Mouse (Mus musculus) liver, embryonic 11.5 days (tissue): ENCODE measurements at regions not wholly inside any gene's neighbourhood (a gene's known extent, or its start where the extent isn't known, plus 50 kb on each side); places are given as distances from the start of the nearest gene placed in this dataset.

Source experiments
- ATAC-seq: fragments of 200-750 bp; cut with Nextera tagmentation; replicated peaks from 2 replicates; pipeline ENCODE4 v1.8.0; 2017; ENCODE audit warnings: moderate number of reproducible peaks, mild to moderate bottlenecking, moderate TSS enrichment, moderate library complexity; ENCODE audit not compliant: low FRiP score
- DNase-seq: peaks from one replicate; pipeline ENCODE4 v3.0.0-alpha.2; 2017; ENCODE audit warnings: low spot score
- H3K27ac ChIP-seq: fragments of 300-500 bp; sonication (generic); 2 replicates; pipeline ENCODE4 v1.5.1; 2014; ENCODE audit warnings: mild to moderate bottlenecking, low read depth, low read length, control low read depth
- H3K27me3 ChIP-seq: fragments of 300-500 bp; sonication (generic); replicated peaks from 2 replicates; pipeline ENCODE4 v1.6.1; 2014; ENCODE audit warnings: low read length, mixed read lengths; ENCODE audit not compliant: control insufficient read depth, insufficient read depth
- H3K36me3 ChIP-seq: fragments of 300-500 bp; sonication (generic); 2 replicates; pipeline ENCODE4 v1.6.1; 2014; ENCODE audit warnings: mild to moderate bottlenecking, low read length, moderate library complexity, mixed read lengths; ENCODE audit not compliant: control insufficient read depth, insufficient read depth
- H3K4me1 ChIP-seq: fragments of 300-500 bp; sonication (generic); replicated peaks from 2 replicates; pipeline ENCODE4 v1.6.1; 2014; ENCODE audit warnings: low read length, mixed read lengths; ENCODE audit not compliant: control insufficient read depth, insufficient read depth
- H3K4me2 ChIP-seq: fragments of 300-500 bp; sonication (generic); 2 replicates; pipeline ENCODE4 v1.6.1; 2014; ENCODE audit warnings: mild to moderate bottlenecking, control low read depth, moderate library complexity
- H3K4me3 ChIP-seq: fragments of 300-500 bp; sonication (generic); 2 replicates; pipeline ENCODE4 v1.5.1; 2014; ENCODE audit warnings: low read depth, low read length, control low read depth
- H3K9ac ChIP-seq: fragments of 300-500 bp; sonication (generic); 2 replicates; pipeline ENCODE4 v1.6.1; 2014; ENCODE audit warnings: low read depth, low read length, control low read depth
- H3K9me3 ChIP-seq: fragments of 300-500 bp; sonication (generic); 2 replicates; pipeline ENCODE4 v1.6.1; 2016; ENCODE audit warnings: low read length, inconsistent platforms, mixed read lengths; ENCODE audit not compliant: control insufficient read depth
- WGBS: fragments of 180-500 bp; shearing (Covaris S2); extraction: QIAGEN DNeasy Blood & Tissue Kit; methylation state at CpG from one replicate; pipeline ENCODE4 v1.1.7; 2014; 5-methylcytosine and 5-hydroxymethylcytosine counted together

DNA sequence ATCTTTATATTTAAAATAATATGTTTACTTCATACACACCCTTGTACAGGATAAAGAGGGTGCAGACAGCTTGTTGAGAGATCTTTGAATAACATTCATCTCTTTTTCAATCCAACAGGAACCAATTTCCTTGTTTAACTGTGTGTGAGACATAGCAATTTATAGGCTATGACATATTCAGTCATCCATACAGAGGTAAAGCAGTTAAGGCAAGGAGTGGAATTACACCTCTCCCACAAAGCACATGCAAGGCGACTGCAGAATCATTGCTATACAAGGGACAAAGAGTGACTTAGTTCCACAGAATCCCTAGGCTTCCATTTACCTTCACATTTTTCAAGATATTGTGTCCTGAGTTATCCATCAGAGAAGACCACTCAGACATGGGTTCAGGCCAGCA lies 959.0 kb downstream of the Slc22a22 start:
- 95% methylated on average over 1 of the region's 1 CpGs for WGBS
- no peaks in the 10 kb centered on the region for H3K27me3 ChIP-seq
- no peaks in the 10 kb centered on the region for H3K4me1 ChIP-seq
- no peak overlapping the region for H3K9ac ChIP-seq
- no peak overlapping the region for H3K27ac ChIP-seq
- ATAC-seq (no peak), DNase-seq (no peak)
- H3K36me3 ChIP-seq = no peaks in the 10 kb centered on the region
- no peak overlapping the region for H3K4me3 ChIP-seq
- H3K4me2 ChIP-seq = no peak overlapping the region
- H3K9me3 ChIP-seq = no peaks in the 10 kb centered on the region

- ATAC-seq (no peak), DNase-seq (no peak)
- Histone ChIP-seq H3K4me1 (no peaks in the 10 kb centered on the region), H3K27ac (no peak overlapping the region), H3K4me2 (no peak overlapping the region), H3K4me3 (no peak overlapping the region), H3K9me3 (no peaks in the 10 kb centered on the region), H3K9ac (no peak overlapping the region), H3K27me3 (no peaks in the 10 kb centered on the region), H3K36me3 (no peaks in the 10 kb centered on the region)
- 77% methylated on average over 2 of the region's 2 CpGs for WGBS
Measured at GRCm38 (mm10) chr15:56516095-56516494, 961.3 kb downstream of the Slc22a22 start.

DNA sequence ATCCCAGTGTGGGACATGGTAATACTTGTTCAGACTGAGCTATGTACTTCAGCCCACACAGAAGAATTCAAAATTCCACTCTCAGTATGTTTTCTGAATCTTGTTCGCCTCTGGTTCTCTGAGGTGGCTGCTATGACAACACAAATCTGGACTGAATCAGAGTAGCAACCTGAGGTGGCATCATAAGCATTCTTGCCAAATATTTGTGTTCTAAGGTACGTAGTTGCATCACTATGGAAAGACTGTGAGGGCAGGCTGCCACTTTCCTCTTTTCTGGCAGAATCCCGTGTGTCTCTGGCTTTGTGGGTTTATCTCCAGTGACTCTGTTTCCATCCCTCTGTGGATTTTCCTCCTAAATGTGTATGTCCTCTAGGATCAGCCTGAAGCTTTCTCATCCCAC lies 978.7 kb downstream of the Slc22a22 start:
- Histone ChIP-seq H3K27ac (no peak overlapping the region), H3K36me3 (no peaks in the 10 kb centered on the region), H3K9me3 (no peaks in the 10 kb centered on the region), H3K4me2 (no peak overlapping the region), H3K27me3 (no peaks in the 10 kb centered on the region), H3K4me3 (no peak overlapping the region), H3K4me1 (no peaks in the 10 kb centered on the region), H3K9ac (no peak overlapping the region)
- no peak for ATAC-seq
- WGBS = 69% methylated on average over 3 of the region's 3 CpGs
- no peak for DNase-seq

DNA sequence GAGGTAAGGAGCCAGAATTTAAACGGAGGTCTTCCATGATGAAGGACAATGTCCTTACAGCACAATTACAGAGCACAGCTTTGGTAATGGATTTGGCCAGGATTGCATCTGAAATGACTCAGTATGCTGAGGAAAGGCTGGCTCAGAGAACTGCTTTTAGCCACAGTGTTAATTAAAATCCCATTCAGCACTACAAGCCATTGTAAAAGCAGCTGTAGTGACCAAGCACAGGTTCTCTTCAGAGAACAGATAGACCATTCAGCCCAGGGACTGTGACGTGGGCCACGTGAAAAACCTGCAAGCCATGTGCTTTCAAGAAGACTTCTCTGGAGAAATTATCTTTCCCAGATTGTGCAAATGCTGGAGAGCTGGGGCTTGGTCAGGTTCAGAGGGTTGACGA lies 979.7 kb downstream of the Slc22a22 start:
- H3K4me2 ChIP-seq = no peak overlapping the region
- H3K36me3 ChIP-seq = no peaks in the 10 kb centered on the region
- no peaks in the 10 kb centered on the region for H3K9me3 ChIP-seq
- no peaks in the 10 kb centered on the region for H3K27me3 ChIP-seq
- H3K4me3 ChIP-seq = no peak overlapping the region
- DNase-seq = no peak
- no peak overlapping the region for H3K27ac ChIP-seq
- no peak overlapping the region for H3K9ac ChIP-seq
- no peak for ATAC-seq
- H3K4me1 ChIP-seq = no peaks in the 10 kb centered on the region
- 78% methylated on average over 4 of the region's 4 CpGs for WGBS

DNA sequence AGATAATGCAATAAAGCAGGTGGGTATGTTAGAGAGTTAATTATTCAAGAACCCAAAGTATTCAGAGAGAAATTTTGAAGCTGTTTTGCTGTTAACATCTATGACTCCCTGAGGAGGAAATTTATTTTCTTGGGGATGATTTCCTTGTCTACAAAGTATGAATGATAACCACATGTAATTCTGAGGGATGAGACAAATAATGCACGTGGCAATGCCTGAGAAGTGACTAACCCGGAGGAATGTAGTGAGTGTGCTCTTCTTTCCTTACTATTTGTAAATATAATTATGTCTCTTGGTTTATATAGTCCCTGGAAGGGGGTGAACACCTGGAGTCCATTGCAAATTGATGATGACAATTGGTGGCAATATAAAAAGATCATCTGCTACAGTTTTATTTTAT lies 981.1 kb downstream of the Slc22a22 start:
- no peak overlapping the region for H3K9ac ChIP-seq
- no peak overlapping the region for H3K27ac ChIP-seq
- no peak overlapping the region for H3K4me2 ChIP-seq
- no peaks in the 10 kb centered on the region for H3K27me3 ChIP-seq
- DNase-seq = no peak
- no peaks in the 10 kb centered on the region for H3K36me3 ChIP-seq
- 72% methylated on average over 2 of the region's 2 CpGs for whole genome bisulfite sequencing
- H3K9me3 ChIP-seq = no peaks in the 10 kb centered on the region
- no peaks in the 10 kb centered on the region for H3K4me1 ChIP-seq
- H3K4me3 ChIP-seq = no peak overlapping the region
- ATAC-seq = no peak

GRCm38 (mm10) chr15:56485931-56486330 lies 991.5 kb downstream of the Slc22a22 start:
- 80% methylated on average over 3 of the region's 3 CpGs for WGBS
- Histone ChIP-seq H3K9ac (no peak overlapping the region), H3K9me3 (no peaks in the 10 kb centered on the region), H3K4me2 (no peak overlapping the region), H3K4me1 (no peaks in the 10 kb centered on the region), H3K36me3 (no peaks in the 10 kb centered on the region), H3K27ac (no peak overlapping the region), H3K27me3 (no peaks in the 10 kb centered on the region), H3K4me3 (no peak overlapping the region)
- ATAC-seq (no peak), DNase-seq (no peak)

DNA sequence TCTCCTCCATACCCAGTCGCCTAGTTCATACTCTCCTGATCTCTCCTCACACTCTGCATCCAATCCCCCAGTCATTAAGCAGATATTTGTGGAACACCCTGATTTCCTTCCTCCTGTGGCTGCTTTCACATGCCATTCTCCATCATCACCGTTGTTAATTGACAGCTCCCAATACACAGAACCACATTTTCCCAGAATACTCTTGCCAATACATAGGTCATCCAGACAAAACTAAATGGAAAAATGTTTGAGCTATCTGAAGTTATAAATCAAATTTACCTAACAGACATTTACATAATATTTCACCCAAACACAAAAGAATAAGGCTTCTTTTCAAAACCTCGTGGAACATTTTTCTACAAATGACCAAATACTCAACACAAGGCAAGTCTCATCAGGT lies 992.7 kb downstream of the Slc22a22 start:
- 71% methylated on average over 3 of the region's 3 CpGs for WGBS
- DNase-seq (no peak), ATAC-seq (no peak)
- no peak overlapping the region for H3K9ac ChIP-seq
- H3K9me3 ChIP-seq = no peaks in the 10 kb centered on the region
- H3K4me3 ChIP-seq = no peak overlapping the region
- H3K4me1 ChIP-seq = no peaks in the 10 kb centered on the region
- H3K4me2 ChIP-seq = no peak overlapping the region
- H3K27ac ChIP-seq = no peak overlapping the region
- no peaks in the 10 kb centered on the region for H3K27me3 ChIP-seq
- no peaks in the 10 kb centered on the region for H3K36me3 ChIP-seq

GRCm38 (mm10) chr15:56479682-56480081 lies 997.7 kb downstream of the Slc22a22 start:
- Histone ChIP-seq H3K9me3 (no peaks in the 10 kb centered on the region), H3K9ac (no peak overlapping the region), H3K27ac (no peak overlapping the region), H3K36me3 (no peaks in the 10 kb centered on the region), H3K27me3 (no peaks in the 10 kb centered on the region), H3K4me2 (no peak overlapping the region), H3K4me1 (no peaks in the 10 kb centered on the region), H3K4me3 (no peak overlapping the region)
- DNase-seq (no peak), ATAC-seq (no peak)

- 78% methylated on average over 3 of the region's 3 CpGs for WGBS
- H3K4me1 ChIP-seq = no peaks in the 10 kb centered on the region
- no peak for ATAC-seq
- H3K9ac ChIP-seq = no peak overlapping the region
- no peak overlapping the region for H3K27ac ChIP-seq
- no peak overlapping the region for H3K4me2 ChIP-seq
- H3K27me3 ChIP-seq = no peaks in the 10 kb centered on the region
- no peaks in the 10 kb centered on the region for H3K36me3 ChIP-seq
- H3K4me3 ChIP-seq = no peak overlapping the region
- no peak for DNase-seq
- no peaks in the 10 kb centered on the region for H3K9me3 ChIP-seq
Measured at GRCm38 (mm10) chr15:56479015-56479414, 998.4 kb downstream of the Slc22a22 start.
